Mouse (Mus musculus) testis, adult 2 months (tissue): ENCODE data around the gene Cpped1.

ENCODE experiments used
- CTCF ChIP-seq: fragments of 200-500 bp; IDR thresholded peaks from 2 replicates; pipeline ENCODE4 v1.5.1; 2012; ENCODE audit warnings: low read depth, mild to moderate bottlenecking, inconsistent platforms, low read length, moderate library complexity; ENCODE audit not compliant: control insufficient read depth, insufficient read depth, insufficient replicate concordance
- POLR2A ChIP-seq: fragments of 200-500 bp; IDR thresholded peaks from 2 replicates; pipeline ENCODE4 v1.6.1; 2012; ENCODE audit warnings: low read depth, mild to moderate bottlenecking, inconsistent platforms, low read length, moderate library complexity; ENCODE audit not compliant: control insufficient read depth

DNA sequence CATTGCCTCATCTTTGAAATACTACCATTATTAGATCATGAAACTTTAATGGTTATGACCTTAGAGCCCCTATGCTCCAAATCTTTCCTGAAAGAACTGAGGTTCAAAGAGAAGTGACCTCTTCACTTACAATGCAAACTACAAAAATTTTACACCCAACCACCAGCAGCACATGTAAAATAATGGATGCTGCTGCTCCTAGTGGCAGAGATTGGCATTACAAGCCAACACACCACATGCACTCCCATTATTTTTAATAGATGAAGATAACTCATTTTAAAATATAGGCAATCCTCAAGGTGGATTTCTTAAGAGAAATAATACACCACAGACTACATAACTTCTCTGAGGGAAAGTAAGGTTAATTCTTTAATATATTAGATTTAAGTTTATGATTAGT is 31.2 kb upstream of the Cpped1 start:
- no peak for TF ChIP-seq CTCF
- TF ChIP-seq POLR2A: no peak
